Mouse (Mus musculus) duodenum, adult 2 months (tissue): ENCODE measurements around the gene Cers3. TPM values are rescaled to one million over a fixed set of nuclear protein-coding genes. Genes with fewer than 3 reads are reported as not detected.

Experiments used
- polyA plus RNA-seq: library from polyadenylated mRNA; depleted of rRNA; stranded (reverse); fragments of >200 nt; gene quantifications from 2 replicates; pipeline ENCODE4 v1.2.3, GENCODE M21; 2012; ENCODE audit warnings: low replicate concordance; rRNA removed

Gene Cers3
- 0.04 TPM in 1 of 2 replicates, not detected in the other for polyA plus RNA-seq

DNA sequence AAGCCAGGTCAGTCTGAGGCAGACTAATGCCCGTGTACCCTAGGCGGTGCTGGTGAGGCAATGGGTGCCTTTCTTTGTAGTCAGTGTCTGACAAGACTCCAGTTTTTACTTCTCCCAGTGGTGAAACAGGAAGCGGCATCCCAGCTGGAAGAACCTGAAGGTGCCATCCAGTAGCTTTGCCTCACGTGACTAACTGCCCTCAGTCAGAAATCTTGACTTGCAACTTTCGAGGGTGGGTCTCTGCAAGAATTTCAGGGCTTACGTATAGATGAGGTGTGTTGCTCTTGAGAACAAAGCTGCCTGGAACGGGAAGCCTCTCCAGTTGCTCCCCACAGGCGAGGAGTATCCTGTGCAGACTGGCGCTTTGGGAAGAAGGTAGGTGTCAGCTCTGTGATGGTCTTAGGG lies at the start of gene Cers3:
TSS of gene Cers3 (plus strand) at position 128 of the 405 bp plus-strand sequence.

DNA sequence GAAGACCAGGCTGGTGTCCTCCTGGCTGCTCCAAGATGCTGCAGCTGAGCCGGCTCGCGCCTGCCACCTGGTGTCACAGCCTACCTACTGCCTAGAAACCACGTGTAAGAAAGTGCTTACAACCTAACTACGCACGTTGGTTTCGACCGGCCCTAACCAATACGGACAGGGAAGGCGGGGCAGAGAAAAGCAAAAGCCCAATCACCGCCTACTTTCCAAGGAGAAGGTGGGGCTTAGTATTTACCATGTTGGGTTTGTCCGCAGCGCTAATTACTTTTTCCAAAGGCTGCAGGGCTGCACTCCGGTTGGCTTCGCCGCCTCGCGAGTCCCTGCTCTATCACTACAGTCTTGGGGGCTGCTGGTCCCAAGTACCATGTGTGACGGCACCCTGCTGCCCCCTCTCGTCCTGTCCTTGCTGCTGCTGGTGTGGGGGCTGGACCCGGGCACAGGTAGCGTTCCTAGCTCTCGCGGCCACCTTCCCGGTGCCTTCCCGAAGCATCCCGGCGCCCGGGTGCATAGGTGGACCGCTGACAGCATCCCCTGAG lies 96.2 kb downstream of the Cers3 start, which contains the start of gene Adamts17:
TSS of gene Adamts17 (plus strand) at position 273 of the 545 bp plus-strand sequence.

Other genes starting within 250 kb of the Cers3 start
- 1.8 and 2.0 TPM in 2 replicates for gene Asb7, start 53.9 kb upstream of the Cers3 start, polyA plus RNA-seq
- gene Lins1, start 53.6 kb upstream of the Cers3 start, polyA plus RNA-seq, result 1.2 and 2.8 TPM in 2 replicates
- 1.3 and 2.4 TPM in 2 replicates for gene Adamts17, start 96.2 kb downstream of the Cers3 start, polyA plus RNA-seq